Mouse (Mus musculus) forebrain, embryonic 10.5 days (tissue): ENCODE results near the gene Slc8a1. TPM values are rescaled to one million over a fixed set of nuclear protein-coding genes. Genes with fewer than 3 reads are reported as not detected.

Experiments
- DNase-seq: peaks from one replicate; pipeline ENCODE4 v3.0.0-alpha.2; 2017; ENCODE audit warnings: low spot score; ENCODE audit errors: extremely low spot score
- H3K27ac ChIP-seq: fragments of 300-500 bp; sonication (generic); 2 replicates; pipeline ENCODE4 v1.5.1; 2016; ENCODE audit warnings: mild to moderate bottlenecking
- H3K27me3 ChIP-seq: fragments of 300-500 bp; sonication (generic); 2 replicates; pipeline ENCODE4 v1.6.1; 2016; ENCODE audit warnings: mild to moderate bottlenecking; ENCODE audit not compliant: poor library complexity, severe bottlenecking
- H3K36me3 ChIP-seq: fragments of 300-500 bp; sonication (generic); replicated peaks from 2 replicates; pipeline ENCODE4 v1.6.1; 2016; ENCODE audit warnings: mild to moderate bottlenecking, moderate library complexity
- H3K4me1 ChIP-seq: fragments of 300-500 bp; sonication (generic); 2 replicates; pipeline ENCODE4 v1.6.1; 2016
- H3K4me3 ChIP-seq: fragments of 300-500 bp; sonication (generic); 2 replicates; pipeline ENCODE4 v1.5.1; 2016; ENCODE audit warnings: mild to moderate bottlenecking, moderate library complexity
- H3K9me3 ChIP-seq: fragments of 300-500 bp; sonication (generic); 2 replicates; pipeline ENCODE4 v1.6.1; 2016; ENCODE audit warnings: mild to moderate bottlenecking, moderate library complexity
- WGBS: fragments of 180-500 bp; shearing (Covaris S2); methylation state at CpG from one replicate; pipeline ENCODE4 v1.1.7; 2016; 5-methylcytosine and 5-hydroxymethylcytosine counted together
- polyA plus RNA-seq: library from polyadenylated mRNA; unstranded; fragments of >200 nt; fragmentation: Nextera tagmentation; extraction: Ambion mirVana; gene quantifications from 2 replicates; pipeline ENCODE4 v1.2.1, GENCODE M21; 2016

Slc8a1 gene
- polyA plus RNA-seq, 1 experiment from 2014 or later, result 0.69 TPM

GRCm38 (mm10) chr17:81377757-81378299 is 360.3 kb downstream of the Slc8a1 start:
- H3K27me3 ChIP-seq, result no peaks in the 10 kb centered on the region
- no peaks in the 10 kb centered on the region for H3K36me3 ChIP-seq
- no peak for DNase-seq
- WGBS, result 60% methylated on average over 5 of the region's 5 CpGs
- H3K9me3 ChIP-seq, result no peaks in the 10 kb centered on the region
- H3K4me1 ChIP-seq, result peaks cover 12% of the 10 kb centered on the region
- H3K4me3 ChIP-seq, result no peak overlapping the region
- no peak overlapping the region for H3K27ac ChIP-seq

DNA sequence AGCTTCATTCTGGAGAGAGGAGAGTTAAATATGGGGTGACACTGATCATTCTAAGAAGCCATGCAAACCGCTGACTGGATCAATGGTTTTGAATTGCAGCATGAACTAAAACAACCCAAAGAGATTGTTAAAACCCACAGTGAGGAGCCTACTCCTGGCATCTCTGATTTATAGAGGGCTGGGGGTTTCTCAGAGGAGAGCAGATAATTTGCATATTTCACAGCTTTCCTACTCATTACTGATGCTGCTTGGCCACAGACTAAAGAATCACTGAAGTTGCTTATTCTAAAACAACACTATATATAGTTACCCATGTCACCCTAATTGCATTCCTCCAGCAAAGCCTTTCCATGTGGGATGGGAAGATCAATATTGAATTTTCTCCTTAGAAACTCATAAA is 361.0 kb downstream of the Slc8a1 start:
- no peak for DNase-seq
- no peaks in the 10 kb centered on the region for H3K27me3 ChIP-seq
- no peaks in the 10 kb centered on the region for H3K9me3 ChIP-seq
- no peaks in the 10 kb centered on the region for H3K36me3 ChIP-seq
- H3K27ac ChIP-seq, result no peak overlapping the region
- H3K4me1 ChIP-seq, result peaks cover 12% of the 10 kb centered on the region
- H3K4me3 ChIP-seq, result no peak overlapping the region
- 58% methylated on average over 1 of the region's 1 CpGs for WGBS

DNA sequence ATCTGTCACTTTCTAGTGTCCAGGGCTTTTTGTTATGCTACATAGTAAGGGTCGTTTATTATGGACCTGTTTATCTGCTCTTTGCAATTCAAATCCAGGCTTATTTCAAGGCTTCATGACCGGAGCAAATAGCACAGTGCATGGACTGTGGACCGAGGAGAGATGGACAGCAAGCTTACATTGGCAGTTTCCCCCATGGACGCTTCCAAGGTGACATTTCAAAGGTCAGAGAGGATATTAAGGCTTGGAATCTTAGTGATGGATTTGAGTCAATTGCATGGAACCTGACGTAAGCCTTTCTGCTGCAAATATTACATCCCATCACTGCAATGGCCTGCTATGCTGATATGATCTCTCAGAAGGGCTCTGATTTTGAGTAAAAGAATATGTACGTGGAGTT is 362.3 kb downstream of the Slc8a1 start:
- Histone ChIP-seq H3K27me3 (no peaks in the 10 kb centered on the region), H3K36me3 (no peaks in the 10 kb centered on the region), H3K9me3 (no peaks in the 10 kb centered on the region), H3K4me1 (peaks cover 12% of the 10 kb centered on the region), H3K4me3 (no peak overlapping the region), H3K27ac (no peak overlapping the region)
- 90% methylated on average over 6 of the region's 6 CpGs for WGBS
- no peak for DNase-seq

DNA sequence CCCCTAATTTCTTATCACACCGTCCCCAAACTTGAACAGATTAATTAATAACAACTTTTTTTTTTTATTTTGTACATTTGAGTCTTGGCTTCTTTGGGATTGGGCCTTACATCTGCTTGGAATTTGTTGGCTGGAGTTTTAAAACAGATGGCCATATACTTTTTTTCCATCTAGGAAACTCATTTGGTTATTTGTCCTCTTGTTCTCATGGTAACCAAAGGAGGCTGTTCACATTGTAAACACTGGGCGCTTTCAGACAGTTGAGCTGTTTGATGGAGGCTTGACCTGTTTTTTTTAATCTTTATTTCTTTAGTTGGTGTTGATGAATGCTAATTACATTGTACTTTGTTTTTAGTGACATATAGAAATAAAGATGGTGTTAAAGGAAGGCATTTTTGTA is 369.1 kb downstream of the Slc8a1 start:
- no peaks in the 10 kb centered on the region for H3K36me3 ChIP-seq
- DNase-seq, result no peak
- no peak overlapping the region for H3K27ac ChIP-seq
- WGBS, result 89% methylated on average over 2 of the region's 2 CpGs
- no peaks in the 10 kb centered on the region for H3K4me1 ChIP-seq
- no peaks in the 10 kb centered on the region for H3K27me3 ChIP-seq
- no peaks in the 10 kb centered on the region for H3K9me3 ChIP-seq
- H3K4me3 ChIP-seq, result no peak overlapping the region

DNA sequence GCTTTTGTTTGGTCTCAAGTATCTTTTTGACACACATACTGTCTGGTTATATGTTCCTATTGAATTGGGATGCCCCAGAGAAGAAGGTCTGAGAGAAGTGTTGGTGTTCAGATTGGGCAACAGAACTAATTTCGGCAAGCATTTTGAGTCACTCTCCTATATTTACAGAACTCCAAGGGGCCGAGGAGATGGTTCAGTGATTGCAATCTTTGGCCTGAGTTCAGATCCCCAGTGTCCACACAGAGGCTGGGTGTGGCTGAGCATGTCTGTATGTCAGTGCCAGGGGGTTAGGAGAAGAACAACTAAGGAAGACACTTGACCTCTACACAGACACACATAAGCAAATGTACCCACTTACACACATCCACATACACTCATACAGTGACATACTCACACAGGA is 369.7 kb downstream of the Slc8a1 start:
- Histone ChIP-seq H3K36me3 (no peaks in the 10 kb centered on the region), H3K9me3 (no peaks in the 10 kb centered on the region), H3K27me3 (no peaks in the 10 kb centered on the region), H3K4me3 (no peak overlapping the region), H3K4me1 (no peaks in the 10 kb centered on the region), H3K27ac (no peak overlapping the region)
- WGBS, result 87% methylated on average over 2 of the region's 2 CpGs
- DNase-seq, result no peak

DNA sequence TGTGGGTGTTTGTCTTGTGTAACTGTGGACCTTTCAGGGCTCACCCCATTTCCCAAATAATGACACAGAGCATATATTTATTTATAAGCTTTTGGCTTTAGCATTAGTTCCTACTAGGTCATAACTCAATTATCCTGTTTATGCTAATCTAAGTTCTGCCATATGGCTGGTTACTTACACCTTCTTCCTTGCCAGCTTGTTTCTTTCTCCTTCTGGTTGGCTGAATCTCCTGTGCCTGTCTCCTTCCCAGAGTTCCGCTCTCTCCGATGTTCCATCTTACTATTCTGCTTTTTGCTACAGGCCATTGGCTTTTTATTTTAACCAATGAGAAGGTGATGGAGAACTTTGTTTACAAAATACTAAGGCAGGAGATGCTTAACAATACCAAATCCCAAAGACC is 374.8 kb downstream of the Slc8a1 start:
- no peaks in the 10 kb centered on the region for H3K36me3 ChIP-seq
- H3K27ac ChIP-seq, result no peak overlapping the region
- H3K4me3 ChIP-seq, result no peak overlapping the region
- WGBS, result 100% methylated on average over 2 of the region's 2 CpGs
- DNase-seq, result no peak
- H3K27me3 ChIP-seq, result no peaks in the 10 kb centered on the region
- no peaks in the 10 kb centered on the region for H3K4me1 ChIP-seq
- no peaks in the 10 kb centered on the region for H3K9me3 ChIP-seq

DNA sequence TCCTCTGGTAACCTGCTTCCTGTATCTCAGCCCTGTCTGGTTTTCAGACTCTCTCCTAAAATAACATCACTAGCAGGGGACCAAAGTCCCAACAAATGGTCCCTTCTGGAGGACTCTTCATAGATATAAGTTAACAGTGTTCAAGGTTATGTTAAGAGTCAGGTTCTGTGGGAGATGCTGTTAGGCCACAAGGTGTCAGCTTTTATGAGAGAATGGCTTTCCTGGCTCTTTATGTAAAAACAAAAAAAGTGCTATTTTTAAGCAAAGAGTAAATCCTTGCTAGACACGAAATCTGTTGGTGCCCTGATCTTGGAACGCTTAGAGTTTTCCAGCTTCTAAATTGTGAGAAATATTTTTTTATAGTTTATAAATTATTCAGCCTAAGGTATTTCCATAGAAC is 377.6 kb downstream of the Slc8a1 start:
- peaks cover 4% of the 10 kb centered on the region; the same call in 1 of the 2 replicates for H3K9me3 ChIP-seq
- WGBS, result 91% methylated on average over 2 of the region's 2 CpGs

DNA sequence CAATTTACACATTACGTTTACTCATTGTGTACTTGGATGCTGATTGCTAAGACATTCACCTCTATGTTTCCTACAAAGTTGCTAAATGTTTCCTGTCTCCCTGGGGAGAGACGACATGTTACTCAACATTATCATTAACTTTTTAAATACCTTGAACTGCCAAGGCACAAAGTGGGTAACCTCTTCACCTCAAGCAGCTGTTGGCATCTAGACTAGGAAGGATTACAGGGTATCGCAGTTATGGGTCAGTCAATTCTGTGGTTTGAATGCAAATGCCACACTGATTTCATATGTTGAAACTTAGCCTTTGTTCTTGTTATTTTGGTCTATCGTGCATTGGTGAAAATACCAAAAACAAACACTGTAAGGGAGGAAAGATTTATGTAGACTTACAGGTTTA is 378.1 kb downstream of the Slc8a1 start:
- H3K4me1 ChIP-seq, result no peaks in the 10 kb centered on the region
- no peak for DNase-seq
- H3K27ac ChIP-seq, result no peak overlapping the region
- H3K4me3 ChIP-seq, result no peak overlapping the region
- WGBS, result 89% methylated on average over 4 of the region's 4 CpGs
- no peaks in the 10 kb centered on the region for H3K36me3 ChIP-seq
- H3K9me3 ChIP-seq, result peaks cover 9% of the 10 kb centered on the region
- no peaks in the 10 kb centered on the region for H3K27me3 ChIP-seq

More for the DNA sequence above, 377.6 kb downstream of the Slc8a1 start:
- Histone ChIP-seq H3K27ac (no peak overlapping the region), H3K36me3 (no peaks in the 10 kb centered on the region), H3K4me3 (no peak overlapping the region), H3K4me1 (no peaks in the 10 kb centered on the region), H3K27me3 (no peaks in the 10 kb centered on the region)
- no peak for DNase-seq

- Histone ChIP-seq H3K4me3 (no peak overlapping the region), H3K27ac (no peak overlapping the region), H3K9me3 (no peaks in the 10 kb centered on the region), H3K27me3 (no peaks in the 10 kb centered on the region), H3K36me3 (no peaks in the 10 kb centered on the region), H3K4me1 (no peaks in the 10 kb centered on the region)
- WGBS, result 63% methylated on average over 7 of the region's 7 CpGs
- peak; percentile 21 for DNase-seq
Measured at GRCm38 (mm10) chr17:81336024-81336754, 402.0 kb downstream of the Slc8a1 start.

- no peaks in the 10 kb centered on the region for H3K9me3 ChIP-seq
- no peak overlapping the region for H3K4me3 ChIP-seq
- no peaks in the 10 kb centered on the region for H3K27me3 ChIP-seq
- 91% methylated on average over 1 of the region's 1 CpGs for WGBS
- no peaks in the 10 kb centered on the region for H3K4me1 ChIP-seq
- no peak overlapping the region for H3K27ac ChIP-seq
- no peaks in the 10 kb centered on the region for H3K36me3 ChIP-seq
- DNase-seq, result no peak
Measured at GRCm38 (mm10) chr17:81335526-81335925, 402.7 kb downstream of the Slc8a1 start.
